Mouse (Mus musculus) kidney, adult 2 months (tissue): ENCODE measurements around the gene Ctrc.

Source experiments
- CTCF ChIP-seq: fragments of 200-500 bp; conservative IDR thresholded peaks from 2 replicates; pipeline ENCODE4 v1.5.1; 2011; ENCODE audit warnings: low read depth, mild to moderate bottlenecking, control low read depth, low read length, moderate library complexity, mixed read lengths; ENCODE audit not compliant: insufficient read depth, insufficient read length
- POLR2A ChIP-seq: fragments of 200-500 bp; IDR thresholded peaks from one replicate; pipeline ENCODE4 v1.6.1; 2011; ENCODE audit warnings: low read depth, low read length, control low read depth

- TF ChIP-seq POLR2A (no peak), CTCF (no peak)
Measured at GRCm38 (mm10) chr4:141867498-141867897, 21.3 kb upstream of the Ctrc start.
